Mouse (Mus musculus): ENCODE measurements at regions not wholly inside any gene's neighbourhood (a gene's known extent, or its start where the extent isn't known, plus 50 kb on each side); places are given as distances from the start of the nearest gene placed in this dataset.
"Not testable (repeated sequence)": the region's sequence is repeated elsewhere in the genome, so short reads cannot be mapped to it uniquely, and the experiment has no call there.

DNA sequence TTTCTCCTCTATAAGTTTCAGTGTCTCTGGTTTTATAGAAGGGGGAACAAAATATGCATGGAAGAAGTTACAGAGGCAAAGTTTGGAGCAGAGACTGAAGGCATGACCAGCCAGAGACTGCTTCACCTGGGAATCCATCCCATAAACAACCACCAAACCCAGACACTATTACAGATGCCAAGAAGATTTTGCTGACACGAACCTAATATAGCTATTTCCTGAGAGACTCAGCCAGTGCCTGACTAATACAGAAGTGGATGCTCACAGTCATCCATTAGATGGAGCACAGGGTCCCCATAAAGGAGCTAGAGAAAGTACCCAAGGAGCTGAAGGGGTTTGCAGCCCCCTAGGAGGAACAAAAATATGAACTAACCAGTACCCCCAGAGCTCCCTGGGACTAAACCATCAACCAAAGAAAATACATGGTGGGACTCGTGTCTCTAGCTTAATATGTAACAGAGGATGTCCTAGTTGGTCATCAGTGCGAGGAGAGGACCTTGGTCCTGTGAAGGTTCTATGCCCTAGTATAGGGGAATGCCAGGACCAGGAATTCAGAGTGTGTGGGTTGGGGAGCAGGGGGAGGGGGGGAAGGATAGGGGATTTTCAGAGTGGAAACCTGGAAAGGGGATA, 621.2 kb upstream of the Msl3l2 start:
- in situ Hi-C loops (cut with MboI, MseI), result not testable (repeated sequence)

DNA sequence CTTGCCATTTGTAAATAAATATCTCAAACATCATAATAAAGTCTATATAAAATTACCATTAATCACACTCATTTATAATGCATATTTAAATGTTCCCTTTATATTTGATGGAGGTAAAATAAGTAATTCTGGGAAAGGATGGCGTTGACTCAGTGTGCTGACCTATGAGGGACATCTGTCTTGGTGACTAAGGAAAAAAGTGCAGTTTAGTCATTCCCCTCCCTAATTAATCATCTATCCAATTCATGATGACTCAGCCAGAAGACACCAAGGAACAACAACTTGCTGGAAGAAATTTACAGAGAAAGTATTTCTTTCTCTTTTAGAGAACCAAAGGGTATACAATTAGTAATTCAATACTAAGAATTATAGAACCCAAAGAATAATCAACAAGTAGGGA, 584.0 kb upstream of the Msl3l2 start:
- in situ Hi-C loops (cut with MboI, MseI), result no loop called here

DNA sequence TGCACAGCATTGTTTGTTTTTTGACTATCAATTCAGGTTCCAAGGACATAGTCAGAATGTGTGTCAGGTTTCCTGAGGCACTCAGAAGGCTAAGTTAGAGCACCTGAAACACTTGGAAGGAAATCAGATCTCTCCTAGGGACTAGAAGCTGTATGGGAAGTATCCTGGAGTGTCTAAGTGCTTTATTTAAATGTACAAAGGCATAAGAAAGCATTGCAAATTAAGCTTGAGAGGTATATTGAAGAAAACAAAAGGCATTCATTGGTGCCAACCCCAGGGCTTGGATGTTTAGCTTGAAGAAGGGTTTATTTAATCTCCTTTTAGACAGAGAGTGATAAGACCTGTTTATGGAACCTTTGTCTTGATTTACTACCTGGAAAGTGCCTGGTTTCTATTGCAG, 569.3 kb upstream of the Msl3l2 start:
- in situ Hi-C loops (cut with MboI, MseI), result no loop called here

DNA sequence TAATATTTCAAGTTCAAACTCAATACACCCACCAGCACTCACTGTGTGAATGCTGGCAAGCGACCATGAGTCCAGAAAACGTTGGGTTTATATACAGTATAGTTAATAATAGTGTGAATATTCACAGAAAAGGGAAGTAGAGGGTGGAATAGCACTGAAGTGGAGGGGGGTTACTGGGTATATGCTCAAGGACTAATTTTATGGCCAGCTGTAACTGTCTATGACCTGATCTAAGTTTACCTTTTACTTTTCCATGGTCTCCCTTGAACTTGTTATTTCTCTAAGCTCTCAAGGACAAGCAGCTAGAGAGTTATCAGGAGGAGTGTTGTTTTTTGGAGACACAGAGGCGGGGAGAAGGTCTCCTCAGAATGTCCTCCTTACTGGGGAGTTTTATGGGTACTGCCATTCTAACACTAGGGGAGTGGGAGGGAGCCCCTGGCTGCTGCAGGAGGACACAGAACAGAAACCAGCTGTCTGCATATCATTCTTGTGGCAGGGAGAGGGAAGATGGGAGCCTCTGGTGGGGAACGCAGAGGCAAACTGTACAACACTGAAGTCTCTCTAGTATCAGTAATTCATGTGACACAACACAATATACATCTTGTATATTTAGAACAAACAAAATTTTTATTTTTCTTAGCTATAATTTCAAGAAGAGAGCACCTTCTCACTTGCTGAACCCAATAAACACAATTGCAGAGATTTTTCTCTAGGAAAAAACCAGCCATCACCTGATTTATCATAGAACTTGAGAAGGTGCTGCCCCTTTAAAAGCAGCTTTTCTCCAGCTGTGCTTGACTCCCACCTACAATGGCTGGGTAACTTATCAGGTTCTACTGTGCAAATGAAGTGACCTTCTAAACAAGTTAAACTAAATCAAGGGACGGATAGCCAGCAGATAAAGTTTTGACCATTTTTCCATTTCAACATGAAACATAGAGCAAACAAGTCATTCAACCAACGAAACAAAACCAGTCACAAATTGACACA, 560.0 kb upstream of the Msl3l2 start:
- in situ Hi-C loops (cut with MboI, MseI), result no loop called here

DNA sequence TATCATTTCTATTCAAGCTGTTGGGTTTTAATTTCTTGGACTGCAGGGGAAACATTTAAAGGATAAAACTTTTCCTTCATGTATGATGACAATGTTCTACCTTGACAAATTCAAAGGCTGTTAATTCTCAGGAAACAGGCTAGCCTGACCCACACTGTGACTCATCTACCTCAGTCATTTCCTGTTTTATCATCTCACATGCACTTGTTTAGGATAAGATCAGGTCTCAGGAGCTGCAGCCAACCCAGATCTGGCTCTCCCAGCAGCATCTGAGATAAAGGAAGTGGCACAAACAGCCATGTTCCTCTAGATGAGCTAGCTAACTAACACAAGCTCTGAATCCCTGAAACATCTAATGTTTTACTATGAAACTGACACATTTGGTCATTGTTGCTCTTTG, 541.8 kb upstream of the Msl3l2 start:
- in situ Hi-C loops (cut with MboI, MseI), result loop anchor here (10.0 kb wide), 1 partner anchor 750 kb away; no protein-coding TSS in a partner anchor

DNA sequence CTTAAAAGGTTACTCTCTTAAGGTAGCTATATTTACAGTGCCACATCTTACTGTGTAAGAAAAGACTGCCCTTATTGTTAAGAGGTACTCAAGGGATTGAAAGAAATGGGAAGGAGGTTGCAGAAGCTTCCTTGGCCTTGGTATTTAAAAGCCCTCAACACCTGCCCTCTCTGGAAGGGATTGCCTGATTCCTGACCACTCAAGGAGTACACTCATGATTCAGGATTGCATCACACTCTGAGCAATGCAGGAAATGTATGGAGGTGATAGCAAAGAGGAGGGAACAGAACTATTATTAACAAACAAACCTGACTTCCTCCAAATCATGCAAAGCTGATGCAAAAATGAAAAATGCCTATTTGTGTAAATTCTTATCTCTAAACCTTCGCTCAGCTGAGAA, 534.0 kb upstream of the Msl3l2 start:
- in situ Hi-C loops (cut with MboI, MseI), result no loop called here

DNA sequence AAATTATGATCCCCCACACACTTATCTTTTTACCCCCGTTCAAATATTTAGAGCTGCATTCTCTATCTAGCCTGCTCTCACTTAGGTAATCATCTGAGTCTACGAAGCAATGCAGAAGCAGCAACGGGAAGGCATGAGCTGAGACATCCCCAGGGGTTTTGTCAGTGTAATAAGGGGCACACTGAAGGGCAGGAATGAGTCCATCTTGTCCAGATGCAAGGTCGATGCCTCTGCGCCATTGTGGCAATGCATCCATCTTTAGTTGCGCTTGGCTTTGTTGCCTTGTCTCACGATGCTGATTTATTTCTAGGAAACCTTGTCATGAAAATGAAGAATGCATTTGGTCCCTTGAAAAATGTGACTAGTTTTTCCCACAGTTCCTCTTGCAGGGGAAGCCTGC, 515.7 kb upstream of the Msl3l2 start:
- in situ Hi-C loops (cut with MboI, MseI), result no loop called here

DNA sequence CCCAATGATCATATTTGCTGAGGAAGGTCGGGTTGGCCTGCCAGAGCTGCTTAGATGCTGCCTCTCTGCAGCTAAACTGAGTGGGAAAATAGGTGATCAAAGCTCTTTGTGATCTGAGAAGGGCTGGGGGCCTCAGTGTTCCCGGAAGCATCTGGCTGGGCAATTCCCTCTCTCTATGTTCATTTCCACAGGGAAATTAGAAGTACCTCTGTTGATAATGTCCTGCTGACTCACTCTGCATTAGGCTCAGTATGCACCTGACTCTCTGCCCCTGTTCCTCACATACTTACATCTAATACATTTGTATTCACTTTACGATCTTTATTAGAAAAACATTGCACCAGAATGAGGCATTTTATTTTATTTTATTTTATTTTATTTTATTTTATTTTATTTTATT, 514.8 kb upstream of the Msl3l2 start:
- in situ Hi-C loops (cut with MboI, MseI), result no loop called here

DNA sequence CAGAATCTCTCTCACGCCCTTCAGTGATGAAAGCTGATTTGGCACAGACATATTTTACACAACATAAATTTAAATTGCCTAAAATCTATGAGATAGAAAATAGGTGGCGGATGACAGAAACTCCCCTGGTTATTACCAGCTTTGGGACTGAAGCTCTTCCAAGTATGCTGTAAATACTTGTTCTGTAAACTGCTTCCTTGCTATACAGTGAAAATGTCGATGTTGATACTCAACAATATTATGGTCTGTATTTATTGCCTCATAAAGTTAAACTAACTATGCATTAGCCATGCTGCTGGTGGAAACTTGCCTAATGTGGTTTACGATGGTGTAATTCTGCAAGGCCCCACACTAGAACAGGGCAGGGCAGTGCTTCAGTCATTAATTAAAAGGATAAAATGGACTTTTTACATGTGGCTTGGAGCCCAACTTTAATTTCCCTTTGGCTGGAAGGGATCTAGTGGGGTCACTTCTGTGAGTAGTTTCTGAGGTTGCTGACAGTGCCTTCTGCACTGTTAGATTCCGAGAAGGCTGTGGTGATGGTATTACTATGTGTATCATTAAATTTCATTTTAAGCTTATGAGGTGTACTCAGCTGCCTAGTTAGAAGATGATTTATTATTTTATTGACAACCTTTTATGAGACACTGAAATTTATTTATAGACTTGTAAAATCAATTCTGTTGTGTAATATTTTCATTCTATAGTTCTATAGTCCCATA, 482.0 kb upstream of the Msl3l2 start:
- in situ Hi-C loops (cut with MboI, MseI), result no loop called here

DNA sequence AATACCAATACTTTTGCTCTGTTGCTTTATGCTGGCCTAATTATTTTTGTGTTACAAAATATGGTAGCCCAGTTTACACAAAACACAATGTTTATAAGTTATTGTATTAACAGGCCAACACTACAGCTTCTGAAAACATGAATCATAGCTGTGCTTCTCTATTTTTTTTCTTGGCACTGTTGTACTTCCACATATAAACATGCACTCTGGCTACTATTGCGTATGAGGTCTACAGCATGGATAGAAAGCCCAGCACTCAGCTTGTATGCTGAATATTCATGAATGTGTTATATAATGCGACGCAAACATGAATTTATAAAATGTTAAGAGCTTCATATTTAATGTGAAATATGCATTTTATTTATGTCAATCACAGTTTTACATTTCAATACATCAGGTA, 465.4 kb upstream of the Msl3l2 start:
- in situ Hi-C loops (cut with MboI, MseI), result no loop called here

All from T-helper 1 cell (primary cell).